Mouse (Mus musculus): ENCODE data around the gene Endov.

- no peak for TF ChIP-seq CTCF (IDR thresholded peaks at IDR 0.05; ENCODE audit: low read depth, low read length)
- no peak for TF ChIP-seq POLR2A (IDR thresholded peaks at IDR 0.05; ENCODE audit: insufficient read depth, low read length)
- no peak for TF ChIP-seq EP300 (IDR thresholded peaks at IDR 0.05; ENCODE audit: insufficient read depth, low read depth, low read length)
Measured at GRCm38 (mm10) chr11:119551468-119551867, 60.3 kb downstream of the Endov start.
